Comparison of ENCODE assay signal across 10 mouse cellular contexts in the genomic region with DNA sequence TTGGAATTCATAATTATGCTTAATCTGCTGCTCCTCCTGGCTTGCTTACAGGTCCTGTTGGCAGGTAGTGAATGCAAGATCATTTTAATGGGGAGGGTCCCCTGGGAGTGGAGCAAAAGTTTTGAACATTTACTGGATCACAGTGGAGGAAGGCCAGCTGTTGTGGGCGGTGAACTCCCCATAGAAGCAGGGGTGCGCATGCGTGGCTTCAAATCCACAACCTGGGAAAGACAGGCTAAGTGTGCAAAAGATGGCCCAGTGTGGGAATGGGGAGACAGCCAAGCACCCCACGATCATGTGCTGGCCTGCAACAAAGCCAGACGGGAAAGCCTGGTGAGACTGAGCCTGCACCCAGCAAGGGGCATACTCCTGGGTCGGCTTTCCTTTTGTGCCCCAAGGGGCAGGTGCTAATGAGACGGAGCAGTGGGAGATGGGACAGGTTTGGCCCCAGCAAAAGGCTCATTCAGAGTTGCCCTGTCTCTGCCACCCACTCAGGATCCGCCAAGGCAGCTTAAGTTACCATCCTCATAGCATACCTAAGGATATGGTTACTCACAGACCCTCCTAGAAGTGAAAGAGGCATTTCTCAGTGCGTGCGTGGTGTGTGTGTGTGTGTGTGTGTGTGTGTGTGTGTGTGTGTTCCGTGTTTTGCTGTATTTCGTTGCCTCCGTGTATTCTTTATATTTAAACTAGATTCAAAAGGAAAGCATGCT.
DNase-seq lines count a peak whose midpoint lies in the region; ATAC-seq lines count a peak whose summit lies in the region.
"Had no signal": no experiment of that assay in that cellular context is flagged by ENCODE, and none has a peak within 500 bp of the region (broad histone marks: within the 10 kb centered on the region; RNA-seq: fewer than 3 reads in every experiment).

No protein-coding gene starts in this region.

- H3K9ac ChIP-seq in midbrain, embryonic 11.5 days (ENCODE audit: low read length) = no peak overlapping the region
- no peak overlapping the region for H3K9ac ChIP-seq in forebrain, embryonic 15.5 days (replicated peaks)
- no peak overlapping the region for H3K9ac ChIP-seq in midbrain, embryonic 13.5 days (replicated peaks)

- no peak overlapping the region for H3K4me2 ChIP-seq in midbrain, embryonic 11.5 days
- peak overlapping the region; percentile 31 for H3K4me2 ChIP-seq in forebrain, embryonic 15.5 days (replicated peaks)
- no peak overlapping the region for H3K4me2 ChIP-seq in midbrain, embryonic 13.5 days (replicated peaks)

- DNase-seq in midbrain, embryonic 11.5 days (ENCODE audit: low spot score, missing footprints) = peak; percentile 87
- no peak for DNase-seq in midbrain, embryonic 10.5 days (ENCODE audit: low spot score)
- DNase-seq in cerebellum, postnatal 36 days = peak; percentile 47 to 49
- DNase-seq in B cell, adult 2 months = no peak
- DNase-seq: kidney, adult 18-20 months; lung, postnatal 10 days had no signal

- H3K4me3 ChIP-seq in midbrain, embryonic 11.5 days (ENCODE audit: low read depth, low read length) = no peak overlapping the region
- no peak overlapping the region for H3K4me3 ChIP-seq in midbrain, embryonic 10.5 days
- no peak overlapping the region; the same call in 1 of the 2 replicates for H3K4me3 ChIP-seq in forebrain, embryonic 15.5 days
- H3K4me3 ChIP-seq in midbrain, embryonic 13.5 days (replicated peaks) = no peak overlapping the region

- H3K4me1 ChIP-seq in midbrain, embryonic 11.5 days (ENCODE audit: control insufficient read depth, insufficient read depth, low read length) = peaks cover 16% of the 10 kb centered on the region
- H3K4me1 ChIP-seq in midbrain, embryonic 10.5 days = peaks cover 24% of the 10 kb centered on the region
- peaks cover 29% of the 10 kb centered on the region for H3K4me1 ChIP-seq in forebrain, embryonic 15.5 days
- H3K4me1 ChIP-seq in midbrain, embryonic 13.5 days (replicated peaks) = peaks cover 18% of the 10 kb centered on the region

- H3K27me3 ChIP-seq in midbrain, embryonic 11.5 days (ENCODE audit: control insufficient read depth, insufficient read depth, low read length) = 0 out of 2 replicates have a peak, but pooled peaks cover 4% of the 10 kb centered on the region
- H3K27me3 ChIP-seq in midbrain, embryonic 10.5 days (ENCODE audit: low read depth, poor library complexity, severe bottlenecking) = peaks cover 49% of the 10 kb centered on the region
- H3K27me3 ChIP-seq in forebrain, embryonic 15.5 days = no peaks in the 10 kb centered on the region
- peaks cover 8% of the 10 kb centered on the region; the same call in 1 of the 2 replicates for H3K27me3 ChIP-seq in midbrain, embryonic 13.5 days

- H3K9me3 ChIP-seq in midbrain, embryonic 11.5 days (ENCODE audit: control insufficient read depth, low read length) = no peaks in the 10 kb centered on the region
- H3K9me3 ChIP-seq in midbrain, embryonic 10.5 days (replicated peaks) = no peaks in the 10 kb centered on the region
- no peaks in the 10 kb centered on the region for H3K9me3 ChIP-seq in forebrain, embryonic 15.5 days
- no peaks in the 10 kb centered on the region for H3K9me3 ChIP-seq in midbrain, embryonic 13.5 days

- 45% methylated on average over 13 of the region's 13 CpGs for WGBS in midbrain, embryonic 11.5 days
- 38% methylated on average over 13 of the region's 13 CpGs for WGBS in midbrain, embryonic 10.5 days
- WGBS in forebrain, embryonic 15.5 days = 22% methylated on average over 13 of the region's 13 CpGs
- 41% methylated on average over 13 of the region's 13 CpGs for WGBS in midbrain, embryonic 13.5 days

- no peak overlapping the region for H3K27ac ChIP-seq in midbrain, embryonic 11.5 days (ENCODE audit: low read depth, low read length)
- H3K27ac ChIP-seq in midbrain, embryonic 10.5 days (replicated peaks) = no peak overlapping the region
- peak overlapping the region; percentile 39; the same call in 1 of the 2 replicates for H3K27ac ChIP-seq in forebrain, embryonic 15.5 days (replicated peaks)
- H3K27ac ChIP-seq in midbrain, embryonic 13.5 days = no peak overlapping the region

- no peak for ATAC-seq in midbrain, embryonic 11.5 days (ENCODE audit: low FRiP score)
- peak; percentile 64; the same call in 1 of the 2 replicates for ATAC-seq in forebrain, embryonic 15.5 days (replicated peaks)
- 0 out of 2 replicates have a peak, but pooled peaks have one; percentile 37 for ATAC-seq in midbrain, embryonic 13.5 days
- no peak; the same call in 1 of the 2 replicates for ATAC-seq in frontal cortex, adult (ENCODE audit: low TSS enrichment)
- ATAC-seq: Patski had no signal

- no peaks in the 10 kb centered on the region for H3K36me3 ChIP-seq in midbrain, embryonic 11.5 days (ENCODE audit: control insufficient read depth, insufficient read depth, low read length)
- no peaks in the 10 kb centered on the region for H3K36me3 ChIP-seq in midbrain, embryonic 10.5 days
- no peaks in the 10 kb centered on the region for H3K36me3 ChIP-seq in forebrain, embryonic 15.5 days
- no peaks in the 10 kb centered on the region for H3K36me3 ChIP-seq in midbrain, embryonic 13.5 days

Comparison
In these comparisons a context has a peak if more than half of its experiments do, and no peak if none do; other contexts are left out.
1. ATAC-seq: peak in forebrain, embryonic 15.5 days (single experiment) and midbrain, embryonic 13.5 days (single experiment); none in midbrain, embryonic 11.5 days (single experiment) and frontal cortex, adult (single experiment).
2. DNase-seq: peak in midbrain, embryonic 11.5 days (single experiment) and cerebellum, postnatal 36 days (2 of 2); none in midbrain, embryonic 10.5 days (single experiment) and B cell, adult 2 months (0 of 2).